Mouse (Mus musculus) layer of hippocampus, adult 2 months (tissue): ENCODE results near the gene Car15. TPM values are rescaled to one million over a fixed set of nuclear protein-coding genes. Genes with fewer than 3 reads are reported as not detected.

Experiments used
- DNase-seq, 2 experiments: peaks; one replicate each; pipeline ENCODE4 v3.0.0; 2022; ENCODE audit warnings: low spot score in 2 of 2
- H3K27ac ChIP-seq: fragments of 200-600 bp; 2 replicates; pipeline ENCODE4 v1.8.1; 2022
- H3K4me3 ChIP-seq: fragments of 200-600 bp; 2 replicates; pipeline ENCODE4 v1.8.1; 2022; ENCODE audit warnings: mild to moderate bottlenecking
- CTCF ChIP-seq: fragments of 200-600 bp; conservative IDR thresholded peaks from 2 replicates; pipeline ENCODE4 v1.8.1; 2022; ENCODE audit warnings: antibody characterized with exemption, mild to moderate bottlenecking, moderate library complexity
- long read RNA-seq, 2 experiments: library from polyadenylated mRNA; stranded (forward); transcript quantifications; one replicate each; pipeline ENCODE4 v2.0.0; 2021; ENCODE audit warnings: borderline mapping rate in 2 of 2
- total RNA-seq, 2 experiments: library from RNA; stranded (reverse); gene quantifications; 2 replicates each; pipeline ENCODE4 v1.2.3; 2021

The Car15 gene
- total RNA-seq: 10 to 100 TPM; 13.1 to 16.8 TPM
- long read RNA-seq, experiment 1: 0 reads
- long read RNA-seq, experiment 2, partial matches to known transcripts: 3 of 3 reads
- long read RNA-seq, experiment 2, other reads (novel, unspliced or antisense): 0 of 3 reads

DNA sequence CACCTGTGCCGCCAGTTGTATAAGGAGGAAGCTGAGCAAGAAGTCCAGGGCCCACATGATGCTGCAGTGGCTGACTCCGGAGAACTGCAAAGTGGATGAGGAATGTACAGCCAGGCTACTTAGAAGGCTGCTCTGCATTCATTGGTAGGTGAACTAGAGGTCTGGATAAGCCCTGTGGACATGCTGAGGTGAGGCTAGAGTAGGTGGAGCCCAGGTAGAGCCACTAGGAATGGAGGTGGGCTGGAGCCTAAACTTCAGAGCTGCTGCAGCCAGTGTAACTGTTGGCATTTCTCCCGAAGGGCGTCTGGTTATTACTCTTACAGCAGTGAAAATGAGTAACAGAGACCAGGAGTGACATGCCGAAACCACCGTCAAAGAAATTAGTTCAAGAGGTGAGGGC lies at the start of gene Car15:
Gene Car15 (minus strand): TSS at position 314 of the 400 bp plus-strand sequence.
- H3K27ac ChIP-seq: no peak within 1 kb of the TSS
- DNase-seq: no peak
- no peak within 1 kb of the TSS for H3K4me3 ChIP-seq
- TF ChIP-seq CTCF: no peak

DNA sequence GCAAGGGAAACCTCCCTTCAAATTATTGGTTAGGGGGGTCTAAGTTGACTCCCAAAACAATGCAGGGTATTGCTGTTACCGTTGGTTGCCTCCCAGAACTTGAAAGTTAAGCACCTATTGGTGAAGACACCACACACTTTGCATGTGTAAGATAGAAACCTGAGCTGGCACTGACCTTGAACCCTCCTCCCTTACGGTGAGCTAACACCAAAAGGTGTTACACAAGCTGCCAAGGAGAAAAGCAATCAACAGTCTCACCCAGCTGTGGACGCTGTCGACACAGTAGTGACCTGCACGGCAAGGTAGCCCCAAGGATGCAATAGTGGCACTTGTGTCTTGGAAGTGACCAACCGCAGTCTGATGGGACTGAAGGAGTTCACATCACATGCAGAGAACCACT lies 46.0 kb upstream of the Car15 start:
- TF ChIP-seq CTCF: no peak

GRCm38 (mm10) chr16:17882196-17882595 lies 44.0 kb upstream of the Car15 start:
- no peak for DNase-seq
- H3K27ac ChIP-seq: no peak overlapping the region
- H3K4me3 ChIP-seq: no peak overlapping the region
- TF ChIP-seq CTCF: no peak

More for the DNA sequence above, 46.0 kb upstream of the Car15 start:
- Histone ChIP-seq H3K27ac (no peak overlapping the region), H3K4me3 (no peak overlapping the region)
- DNase-seq: no peak

DNA sequence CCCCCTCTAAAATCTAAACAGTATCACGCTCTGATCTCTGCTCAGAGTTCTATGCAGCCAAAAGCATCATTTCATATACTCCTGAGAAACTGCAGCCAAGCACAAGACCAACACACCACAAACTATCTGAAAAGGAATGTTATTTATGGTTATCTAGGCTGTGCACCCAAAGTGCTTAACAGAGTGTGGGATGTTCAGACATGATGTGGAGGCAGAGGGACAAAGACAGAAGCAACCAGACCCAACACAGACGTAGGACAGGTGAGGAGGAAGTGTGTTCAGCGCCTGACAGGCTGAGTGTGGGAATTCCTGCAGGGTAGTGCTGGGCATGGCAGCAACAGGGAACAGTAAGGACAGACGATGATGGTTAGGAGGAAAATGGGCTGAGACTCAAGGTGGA lies 41.4 kb upstream of the Car15 start:
- TF ChIP-seq CTCF: no peak
- DNase-seq: no peak
- Histone ChIP-seq H3K4me3 (no peak overlapping the region), H3K27ac (no peak overlapping the region; the same call in 1 of the 2 replicates)

- no peak for DNase-seq
- Histone ChIP-seq H3K4me3 (no peak overlapping the region), H3K27ac (no peak overlapping the region)
- no peak for TF ChIP-seq CTCF
Observed at GRCm38 (mm10) chr16:17876096-17876495, 37.9 kb upstream of the Car15 start.

- no peak for DNase-seq
- Histone ChIP-seq H3K4me3 (no peak overlapping the region), H3K27ac (no peak overlapping the region)
- TF ChIP-seq CTCF: no peak
Observed at GRCm38 (mm10) chr16:17875174-17875573, 37.0 kb upstream of the Car15 start.

DNA sequence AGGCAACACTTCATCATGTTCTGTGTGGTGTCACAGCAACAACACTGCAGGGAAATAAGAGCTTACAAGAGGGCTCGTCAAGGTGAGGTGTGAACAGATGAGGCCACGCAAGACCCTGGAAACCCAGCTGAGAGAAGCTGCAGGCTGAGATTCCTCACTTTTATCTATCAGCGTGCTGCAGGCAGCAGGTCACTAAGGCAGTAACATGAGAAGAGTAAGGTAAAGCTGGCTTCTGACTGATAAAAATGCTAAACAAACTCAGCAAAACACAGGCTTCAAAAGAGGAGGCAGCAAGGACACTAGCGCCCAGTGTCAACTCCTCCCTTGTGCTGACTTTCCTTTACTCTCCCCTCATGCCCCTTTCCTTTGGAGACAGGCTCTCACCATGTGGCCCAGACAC lies 34.8 kb upstream of the Car15 start:
- DNase-seq: no peak
- H3K27ac ChIP-seq: no peak overlapping the region
- no peak overlapping the region for H3K4me3 ChIP-seq
- TF ChIP-seq CTCF: no peak

GRCm38 (mm10) chr16:17871248-17871647 lies 33.1 kb upstream of the Car15 start:
- DNase-seq: no peak
- H3K4me3 ChIP-seq: no peak overlapping the region
- no peak for TF ChIP-seq CTCF
- H3K27ac ChIP-seq: no peak overlapping the region

DNA sequence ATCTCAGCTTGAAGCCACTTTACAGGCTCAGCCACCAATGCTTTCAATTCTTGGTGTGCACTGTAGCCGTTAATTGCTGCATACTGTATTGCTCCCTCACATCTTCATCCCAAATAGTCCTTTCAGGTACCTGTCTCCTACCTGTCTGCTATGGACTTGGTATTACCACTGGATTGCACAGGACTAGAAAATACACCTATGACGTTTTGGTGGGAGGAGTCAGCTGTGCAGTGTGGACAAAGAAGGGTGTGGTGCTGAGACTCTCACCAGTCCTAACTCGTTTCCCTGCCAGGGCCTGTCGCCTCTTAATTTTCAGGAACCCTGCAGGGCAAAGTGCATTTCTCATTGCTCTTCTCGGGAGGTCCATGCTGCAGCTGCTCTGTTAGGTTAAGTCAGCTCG lies 27.6 kb upstream of the Car15 start:
- H3K4me3 ChIP-seq: no peak overlapping the region
- no peak for DNase-seq
- no peak overlapping the region for H3K27ac ChIP-seq
- no peak for TF ChIP-seq CTCF

DNA sequence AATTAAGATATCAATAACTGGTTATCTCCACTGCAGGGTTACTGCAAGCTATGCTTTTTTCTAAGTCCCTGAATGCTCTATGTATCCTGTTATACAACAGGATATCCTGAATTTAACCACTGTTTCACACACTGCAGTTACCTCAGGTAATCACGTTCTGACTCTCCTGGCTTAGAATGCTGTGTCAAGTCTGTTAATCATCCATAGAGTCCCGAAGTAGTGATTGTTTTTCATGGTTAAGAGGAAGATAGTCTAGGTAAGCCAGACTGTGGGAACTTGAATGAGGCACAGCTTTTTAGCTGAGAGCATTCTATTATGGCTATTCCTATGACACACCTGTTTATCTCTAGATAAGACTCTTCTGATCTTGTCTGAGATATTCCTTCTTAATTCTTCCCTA lies 27.1 kb upstream of the Car15 start:
- TF ChIP-seq CTCF: no peak
- H3K4me3 ChIP-seq: no peak overlapping the region
- no peak for DNase-seq
- H3K27ac ChIP-seq: no peak overlapping the region

DNA sequence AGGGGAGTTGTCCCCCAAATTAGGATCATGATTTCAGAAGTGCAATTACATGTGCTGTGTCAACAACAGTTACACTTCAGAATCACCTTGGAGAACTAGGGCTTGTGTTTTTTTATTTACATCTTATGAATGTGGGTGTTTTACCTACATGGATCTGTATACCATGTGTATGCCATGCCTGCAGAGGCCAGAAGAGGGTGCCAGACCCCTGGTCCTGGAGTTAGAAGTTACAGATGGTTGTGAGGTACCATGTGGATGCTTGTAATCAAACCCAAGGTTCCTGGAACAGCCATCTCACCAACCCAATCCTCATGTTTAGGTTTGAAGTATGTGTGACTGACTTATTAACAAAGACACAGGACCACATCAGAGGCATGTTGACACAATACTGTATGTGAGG lies 20.4 kb upstream of the Car15 start:
- no peak overlapping the region for H3K4me3 ChIP-seq
- peak; percentile 69 for TF ChIP-seq CTCF
- no peak for DNase-seq
- H3K27ac ChIP-seq: no peak overlapping the region

DNA sequence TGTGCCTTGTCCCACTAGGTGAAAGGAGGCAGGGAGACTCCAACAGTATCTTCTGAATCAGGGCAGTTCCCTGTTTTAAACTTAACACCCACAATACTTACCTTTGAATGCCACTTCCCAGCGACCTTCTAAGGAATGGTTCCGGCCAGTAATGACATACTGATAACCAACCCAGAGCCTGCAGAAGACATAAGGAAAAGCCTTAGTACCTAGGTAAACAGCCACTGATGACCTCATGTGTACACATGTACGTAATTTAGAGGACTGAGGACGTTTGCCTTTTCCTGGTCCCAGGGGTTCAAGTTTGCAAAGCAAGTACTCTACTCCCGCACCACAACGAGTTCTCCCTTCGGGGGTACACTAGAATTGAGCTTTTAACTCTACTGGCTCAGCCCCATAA lies 19.0 kb upstream of the Car15 start:
- H3K4me3 ChIP-seq: no peak overlapping the region
- no peak for DNase-seq
- no peak for TF ChIP-seq CTCF
- H3K27ac ChIP-seq: no peak overlapping the region

DNA sequence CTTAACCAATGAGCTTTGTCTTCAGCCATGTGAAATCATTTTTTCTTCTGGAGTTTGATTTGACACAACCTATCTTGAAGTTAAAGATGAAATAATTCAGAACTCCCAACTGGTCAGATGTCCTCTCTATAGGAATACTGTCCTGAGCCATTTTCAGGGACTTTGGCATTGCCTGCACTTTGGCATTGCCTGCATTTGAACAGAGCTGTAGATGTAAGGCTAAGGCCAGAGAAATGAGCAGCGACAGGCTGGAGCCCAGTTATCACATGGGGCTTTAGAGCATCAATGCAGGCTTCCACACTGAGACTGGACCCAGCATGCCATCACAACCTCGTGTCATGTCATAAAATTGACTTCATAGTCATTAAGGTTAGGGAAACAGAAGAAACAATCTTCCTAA lies 15.1 kb upstream of the Car15 start:
- DNase-seq: no peak
- Histone ChIP-seq H3K4me3 (no peak overlapping the region), H3K27ac (no peak overlapping the region)
- no peak for TF ChIP-seq CTCF

GRCm38 (mm10) chr16:17851860-17852259 lies 13.7 kb upstream of the Car15 start:
- Histone ChIP-seq H3K27ac (peak overlapping the region; percentile 83), H3K4me3 (no peak overlapping the region)
- TF ChIP-seq CTCF: no peak
- no peak for DNase-seq

- TF ChIP-seq CTCF: no peak
- DNase-seq: no peak
- Histone ChIP-seq H3K4me3 (no peak overlapping the region), H3K27ac (peak overlapping the region; percentile 83)
Observed at GRCm38 (mm10) chr16:17851331-17851730, 13.2 kb upstream of the Car15 start.
